Mouse (Mus musculus) megakaryocyte, embryonic 14.5 days (primary cell): ENCODE measurements around the gene Rorb.

Source experiments
- FLI1 ChIP-seq: IDR thresholded peaks from 2 replicates; pipeline ENCODE4 v1.6.1; 2012; ENCODE audit warnings: low read length, inconsistent platforms, mixed read lengths
- GATA1 ChIP-seq: IDR thresholded peaks from 3 replicates; pipeline ENCODE4 v1.6.1; 2012; ENCODE audit warnings: mixed read lengths, low read length, inconsistent platforms, borderline replicate concordance

- no peak for TF ChIP-seq FLI1
- TF ChIP-seq GATA1 = no peak
Measured at GRCm38 (mm10) chr19:19089427-19089826, 21.6 kb downstream of the Rorb start.
